ENCODE assay signal across 10 mouse cellular contexts in the genomic region with DNA sequence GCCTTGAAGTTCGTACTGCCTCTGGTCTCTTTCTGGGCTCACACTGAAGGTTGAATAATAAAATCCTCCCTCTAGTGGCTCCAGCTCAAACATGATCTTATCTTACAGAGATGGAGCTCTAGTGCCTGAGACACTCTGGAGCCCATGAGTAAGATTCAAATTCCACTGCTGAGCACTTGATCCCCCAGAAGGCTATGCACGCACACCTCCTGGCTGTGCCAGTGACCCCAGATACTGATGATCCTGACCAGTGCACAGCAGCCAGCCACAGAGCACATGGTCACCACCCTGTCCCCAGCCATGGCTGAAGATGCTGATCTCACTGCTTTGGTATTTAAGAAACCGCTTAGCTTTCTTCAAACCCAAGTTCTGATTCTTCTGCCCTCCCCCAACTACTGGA. TPM values are rescaled to one million over a fixed set of nuclear protein-coding genes. Genes with fewer than 3 reads are reported as not detected.
DNase-seq lines count a peak whose midpoint lies in the region; ATAC-seq and TF ChIP-seq lines count a peak whose summit lies in the region.
"Had no signal": no experiment of that assay in that cellular context is flagged by ENCODE, and none has a peak within 500 bp of the region (broad histone marks: within the 10 kb centered on the region; RNA-seq: fewer than 3 reads in every experiment).

No protein-coding gene starts in this region.

- no peaks in the 10 kb centered on the region for H3K27me3 ChIP-seq in midbrain, embryonic 15.5 days (replicated peaks)
- no peaks in the 10 kb centered on the region for H3K27me3 ChIP-seq in midbrain, embryonic 11.5 days (ENCODE audit: control insufficient read depth, insufficient read depth, low read length)
- no peaks in the 10 kb centered on the region for H3K27me3 ChIP-seq in intestine, postnatal 0 days (replicated peaks; ENCODE audit: control insufficient read depth, insufficient read depth, low read length)
- H3K27me3 ChIP-seq in stomach, embryonic 16.5 days (ENCODE audit: control insufficient read depth, insufficient read depth, low read length): no peaks in the 10 kb centered on the region
- H3K27me3 ChIP-seq: liver, embryonic 13.5 days had no signal

- H3K4me2 ChIP-seq in midbrain, embryonic 15.5 days: no peak overlapping the region
- no peak overlapping the region for H3K4me2 ChIP-seq in midbrain, embryonic 11.5 days
- no peak overlapping the region for H3K4me2 ChIP-seq in intestine, postnatal 0 days (replicated peaks; ENCODE audit: low read depth)
- H3K4me2 ChIP-seq in stomach, embryonic 16.5 days (ENCODE audit: low read depth, low read length): no peak overlapping the region
- H3K4me2 ChIP-seq: liver, embryonic 13.5 days had no signal

- H3K27ac ChIP-seq in midbrain, embryonic 15.5 days: no peak overlapping the region
- H3K27ac ChIP-seq in midbrain, embryonic 11.5 days (ENCODE audit: low read depth, low read length): no peak overlapping the region
- H3K27ac ChIP-seq in intestine, postnatal 0 days (ENCODE audit: low read depth, low read length): no peak overlapping the region
- no peak overlapping the region for H3K27ac ChIP-seq in stomach, embryonic 16.5 days (ENCODE audit: low read length)
- H3K27ac ChIP-seq: liver, embryonic 13.5 days had no signal

- DNase-seq in midbrain, embryonic 11.5 days (ENCODE audit: low spot score, missing footprints): no peak
- peak; percentile 37 to 41 for DNase-seq in gastrocnemius, postnatal 36 days
- no peak for DNase-seq in cerebellum, postnatal 14 days
- no peak for DNase-seq in adrenal gland, postnatal 10 days
- no peak for DNase-seq in layer of hippocampus, postnatal 25 days (ENCODE audit: extremely low spot score in 1 of 2, low spot score in 1 of 2)
- DNase-seq: liver, embryonic 13.5 days had no signal

- H3K36me3 ChIP-seq in midbrain, embryonic 15.5 days (replicated peaks): 0 out of 2 replicates have a peak, but pooled peaks cover 4% of the 10 kb centered on the region
- no peaks in the 10 kb centered on the region for H3K36me3 ChIP-seq in midbrain, embryonic 11.5 days (ENCODE audit: control insufficient read depth, insufficient read depth, low read length)
- no peaks in the 10 kb centered on the region for H3K36me3 ChIP-seq in intestine, postnatal 0 days (ENCODE audit: control insufficient read depth, insufficient read depth)
- peaks cover 6% of the 10 kb centered on the region; the same call in 1 of the 2 replicates for H3K36me3 ChIP-seq in stomach, embryonic 16.5 days (ENCODE audit: control insufficient read depth, insufficient read depth, low read length)
- H3K36me3 ChIP-seq: liver, embryonic 13.5 days had no signal

- H3K9ac ChIP-seq in midbrain, embryonic 15.5 days: no peak overlapping the region
- H3K9ac ChIP-seq in midbrain, embryonic 11.5 days (ENCODE audit: low read length): no peak overlapping the region
- no peak overlapping the region for H3K9ac ChIP-seq in intestine, postnatal 0 days (ENCODE audit: low read depth, low read length)
- no peak overlapping the region for H3K9ac ChIP-seq in stomach, embryonic 16.5 days (ENCODE audit: low read length)
- H3K9ac ChIP-seq: liver, embryonic 13.5 days had no signal

- peak; percentile 48 for TF ChIP-seq CTCF in intestine, postnatal 0 days (IDR thresholded peaks at IDR 0.05; ENCODE audit: low read depth)

- ATAC-seq in midbrain, embryonic 15.5 days (replicated peaks): 0 out of 2 replicates have a peak, but pooled peaks have one; percentile 46
- ATAC-seq in midbrain, embryonic 11.5 days (ENCODE audit: low FRiP score): no peak
- ATAC-seq in intestine, postnatal 0 days: no peak; the same call in 1 of the 2 replicates
- ATAC-seq in stomach, embryonic 16.5 days (ENCODE audit: insufficient read depth, low FRiP score): 0 out of 2 replicates have a peak, but pooled peaks have one; percentile 56

- no peak overlapping the region for H3K4me3 ChIP-seq in midbrain, embryonic 15.5 days
- no peak overlapping the region for H3K4me3 ChIP-seq in midbrain, embryonic 11.5 days (ENCODE audit: low read depth, low read length)
- no peak overlapping the region for H3K4me3 ChIP-seq in intestine, postnatal 0 days (ENCODE audit: low read depth, low read length)
- H3K4me3 ChIP-seq in stomach, embryonic 16.5 days (replicated peaks; ENCODE audit: low read length): no peak overlapping the region
- H3K4me3 ChIP-seq: liver, embryonic 13.5 days had no signal

- 85% methylated on average over 3 of the region's 3 CpGs for WGBS in midbrain, embryonic 15.5 days
- 77% methylated on average over 3 of the region's 3 CpGs for WGBS in midbrain, embryonic 11.5 days
- WGBS in intestine, postnatal 0 days: 46% methylated on average over 3 of the region's 3 CpGs
- WGBS in stomach, embryonic 16.5 days: 51% methylated on average over 3 of the region's 3 CpGs

- intact Hi-C loops in gastrocnemius, postnatal 36 days (cut with DNase I): no loop called here

- H3K9me3 ChIP-seq in midbrain, embryonic 15.5 days: no peaks in the 10 kb centered on the region
- no peaks in the 10 kb centered on the region for H3K9me3 ChIP-seq in midbrain, embryonic 11.5 days (ENCODE audit: control insufficient read depth, low read length)
- no peaks in the 10 kb centered on the region for H3K9me3 ChIP-seq in intestine, postnatal 0 days (ENCODE audit: control insufficient read depth)
- no peaks in the 10 kb centered on the region for H3K9me3 ChIP-seq in stomach, embryonic 16.5 days (replicated peaks; ENCODE audit: control insufficient read depth, low read length)
- H3K9me3 ChIP-seq: liver, embryonic 13.5 days had no signal

- H3K4me1 ChIP-seq in midbrain, embryonic 15.5 days: no peaks in the 10 kb centered on the region
- no peaks in the 10 kb centered on the region for H3K4me1 ChIP-seq in midbrain, embryonic 11.5 days (ENCODE audit: control insufficient read depth, insufficient read depth, low read length)
- H3K4me1 ChIP-seq in intestine, postnatal 0 days (replicated peaks; ENCODE audit: control insufficient read depth, insufficient read depth, low read length): no peaks in the 10 kb centered on the region
- no peaks in the 10 kb centered on the region for H3K4me1 ChIP-seq in stomach, embryonic 16.5 days (ENCODE audit: control insufficient read depth, insufficient read depth, low read length)
- H3K4me1 ChIP-seq: liver, embryonic 13.5 days had no signal

RNA-seq across cellular contexts. Expression of a gene that starts 25.1 kb away (rescaled TPM):
- polyA plus RNA-seq in midbrain, embryonic 15.5 days (2015; fragmentation: Nextera tagmentation; extraction: Ambion mirVana): 0.06 and 0.09 TPM in 2 replicates
- 0.28 and 0.40 TPM in 2 replicates for polyA plus RNA-seq in midbrain, embryonic 11.5 days (2014; fragmentation: Nextera tagmentation; extraction: Ambion mirVana)
- 10 to 100 TPM; 20.3 to 21.7 TPM for total RNA-seq in gastrocnemius, postnatal 36 days (2021)
- polyA plus RNA-seq in intestine, postnatal 0 days (2015; fragmentation: Nextera tagmentation; extraction: Ambion mirVana): 10.8 and 11.9 TPM in 2 replicates
- polyA plus RNA-seq in stomach, embryonic 16.5 days (2015; fragmentation: Nextera tagmentation; extraction: Ambion mirVana): 15.8 and 16.4 TPM in 2 replicates
- 1 to 10 TPM in 1 of 2 experiments, under 1 TPM in 1; 0.81 to 6.0 TPM for total RNA-seq in adrenal gland, postnatal 10 days (2021)
- under 1 TPM in 1 of 2 experiments, not detected in 1; 0.10 TPM for total RNA-seq in layer of hippocampus, postnatal 25 days (2021)
- polyA plus RNA-seq: cortical plate, adult 2 months had no signal

Comparison
In these comparisons a context has a peak if more than half of its experiments do, and no peak if none do; other contexts are left out.
1. ATAC-seq: peak in midbrain, embryonic 15.5 days (single experiment) and stomach, embryonic 16.5 days (single experiment); none in midbrain, embryonic 11.5 days (single experiment) and intestine, postnatal 0 days (single experiment).
2. DNase-seq: peak in gastrocnemius, postnatal 36 days (2 of 2); none in midbrain, embryonic 11.5 days (single experiment), cerebellum, postnatal 14 days (0 of 2), adrenal gland, postnatal 10 days (single experiment) and layer of hippocampus, postnatal 25 days (0 of 2).